Mouse (Mus musculus) cerebellum, postnatal 25 days (tissue): ENCODE results near the gene Pdzk1ip1.
A peak's percentile ranks its signal among the peaks of the same experiment; 100 is the strongest.

ENCODE experiments used
- DNase-seq, 2 experiments: peaks; one replicate each; pipeline ENCODE4 v3.0.0; 2021; ENCODE audit warnings: mixed read lengths in 2 of 2

Pdzk1ip1 gene

DNA sequence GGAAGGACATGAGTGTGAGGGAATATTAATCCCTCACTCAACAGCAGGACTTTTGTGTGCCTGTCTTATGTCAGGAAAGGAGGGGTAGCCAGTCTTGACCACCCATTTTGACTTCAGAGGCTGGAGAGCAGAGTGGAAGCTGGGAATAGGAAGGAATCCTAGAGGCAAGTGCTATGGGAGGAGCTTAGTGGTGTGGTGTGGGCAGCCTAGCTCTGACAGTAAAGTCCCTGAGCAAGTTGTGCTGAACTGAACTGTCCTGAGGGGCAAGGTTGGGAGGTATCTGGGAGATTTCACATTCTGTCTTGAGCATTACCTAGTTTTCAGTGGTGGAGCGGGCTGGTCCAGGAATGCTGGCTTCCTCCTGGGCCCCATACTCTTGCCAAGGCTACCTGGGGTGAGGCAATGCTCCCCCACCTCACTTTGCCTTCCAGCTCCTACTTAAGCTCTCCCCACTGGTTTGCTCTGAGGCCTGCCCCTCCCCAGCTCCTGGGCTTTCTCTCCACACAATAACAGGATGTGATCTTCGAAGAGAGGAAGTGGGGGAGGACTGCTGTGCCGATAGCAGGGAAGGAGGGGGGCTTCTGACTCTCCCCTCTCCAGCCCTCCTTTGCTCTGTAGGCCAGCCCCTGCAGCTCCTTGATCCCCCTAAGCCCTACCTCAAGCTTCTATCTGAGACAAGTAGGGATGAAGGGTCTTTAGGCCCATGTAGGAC lies 13.1 kb upstream of the Pdzk1ip1 start:
- DNase-seq = no peak

DNA sequence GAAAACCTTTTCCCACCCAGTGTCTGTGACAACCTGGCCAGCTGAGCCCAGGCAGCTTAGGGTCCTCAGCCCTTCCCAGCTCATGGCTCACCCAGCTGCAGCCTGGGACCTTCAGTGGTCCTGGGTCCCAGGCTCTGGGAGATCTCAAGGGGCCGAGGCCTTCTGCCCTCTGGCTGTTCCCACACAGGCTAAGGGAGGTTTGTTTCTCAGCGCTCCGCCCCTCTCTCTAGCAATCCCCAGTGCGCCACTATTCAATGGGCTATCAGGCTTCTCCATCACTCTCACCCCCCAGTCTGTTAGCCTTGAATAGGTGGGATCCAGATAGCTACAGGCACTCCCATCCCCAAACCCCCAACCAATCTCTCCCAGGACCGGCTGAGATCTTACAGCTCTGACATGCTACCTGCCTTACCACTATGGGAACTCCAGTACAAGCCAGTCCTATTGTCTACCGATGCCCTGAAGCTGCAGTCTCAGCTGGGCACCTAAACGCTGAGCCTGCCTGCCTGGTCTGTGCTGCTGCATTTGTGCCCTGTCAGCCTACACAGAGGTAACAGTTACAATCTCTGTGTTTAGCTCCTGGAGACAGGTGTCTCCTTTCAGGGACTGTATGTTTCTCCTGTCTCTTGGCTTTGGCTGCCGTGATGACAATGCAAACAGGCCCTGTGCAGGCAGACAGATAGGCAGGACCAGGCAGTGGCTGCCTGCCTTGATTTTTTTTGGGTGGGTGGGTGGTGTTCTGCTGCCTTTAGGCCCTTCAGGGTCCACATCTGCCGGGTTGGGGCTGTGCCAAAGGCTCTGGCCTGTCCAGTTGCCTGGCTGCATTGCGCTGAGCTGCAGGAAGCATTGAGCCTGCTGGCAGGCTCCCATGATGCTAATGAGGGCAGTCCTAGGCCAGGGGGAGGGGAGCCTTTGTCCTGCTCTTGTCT lies 9.4 kb upstream of the Pdzk1ip1 start:
- DNase-seq = peak in 1 of 2 experiments; percentile 34

DNA sequence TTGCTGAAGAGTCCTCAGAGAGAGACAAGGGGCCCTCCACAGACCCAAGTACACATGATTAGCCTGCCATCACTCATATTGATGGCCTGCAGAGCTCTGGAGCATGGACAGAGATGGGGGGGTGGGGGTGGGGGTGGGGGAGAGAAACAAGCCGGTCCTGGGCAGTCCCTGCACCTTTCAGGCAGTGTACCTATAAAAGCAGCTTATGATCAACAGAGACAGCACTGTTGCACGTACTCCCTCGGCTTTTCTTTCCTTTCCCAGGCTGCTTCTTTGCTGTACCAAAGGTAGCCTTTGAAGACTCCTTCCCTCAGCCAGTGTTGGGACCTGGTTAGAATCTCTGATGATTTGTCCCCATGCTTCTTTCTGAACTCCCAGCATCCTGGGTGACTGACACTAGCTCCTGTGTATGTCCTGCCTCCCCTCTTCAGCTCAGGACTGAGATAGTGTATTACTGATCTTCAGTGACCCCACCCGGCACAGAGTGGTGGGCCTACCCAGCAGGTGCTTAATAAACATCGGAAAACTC lies 8.6 kb upstream of the Pdzk1ip1 start:
- DNase-seq = no peak

DNA sequence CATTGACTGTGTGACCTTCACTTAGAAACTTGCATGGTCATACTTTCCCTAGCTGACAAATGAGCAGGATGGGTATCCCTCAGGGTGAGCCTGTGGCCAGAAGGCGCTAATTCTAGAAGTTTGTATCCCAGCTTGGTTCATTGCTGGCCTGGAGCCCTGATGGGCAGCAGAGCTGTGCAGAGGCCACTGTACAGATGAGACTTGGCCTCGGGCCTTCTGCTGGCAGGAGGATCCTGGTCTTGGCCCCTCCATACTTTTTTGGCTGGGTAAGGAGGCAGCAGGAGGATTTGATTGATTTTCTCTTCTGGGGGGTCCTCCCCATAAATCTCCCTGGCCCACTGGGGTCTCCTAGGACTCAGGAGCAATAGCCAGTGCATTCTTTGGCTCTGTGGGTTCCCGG lies 5.5 kb upstream of the Pdzk1ip1 start:
- no peak for DNase-seq

DNA sequence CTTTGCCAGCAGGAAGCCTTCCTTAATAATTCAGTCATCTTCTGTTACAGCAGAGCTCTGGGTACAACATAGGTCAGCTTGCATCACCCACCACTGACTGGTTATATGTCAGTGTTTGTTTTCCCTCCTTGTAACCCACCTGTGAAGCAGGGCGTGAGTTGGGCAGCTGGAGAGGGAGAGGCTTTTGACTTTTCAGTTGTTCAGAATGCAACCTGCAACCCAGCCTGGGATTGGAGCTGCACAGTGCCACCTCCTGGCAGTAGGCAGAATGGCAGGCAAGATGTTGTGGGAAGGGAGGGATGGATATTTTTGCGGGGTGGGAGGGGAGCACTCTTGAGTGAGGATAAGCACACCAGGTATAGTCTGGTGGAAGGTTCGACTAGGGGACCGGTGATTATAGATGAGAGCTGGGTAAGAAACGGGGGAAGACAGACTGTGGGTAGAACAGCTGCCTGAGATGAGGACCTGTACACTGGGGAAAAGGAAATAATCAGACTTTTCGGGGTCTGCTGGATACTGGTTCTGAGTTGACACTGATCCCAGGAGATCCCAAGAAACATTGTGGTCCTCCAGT lies 2.9 kb upstream of the Pdzk1ip1 start:
- DNase-seq = peak; percentile 51 to 71

DNA sequence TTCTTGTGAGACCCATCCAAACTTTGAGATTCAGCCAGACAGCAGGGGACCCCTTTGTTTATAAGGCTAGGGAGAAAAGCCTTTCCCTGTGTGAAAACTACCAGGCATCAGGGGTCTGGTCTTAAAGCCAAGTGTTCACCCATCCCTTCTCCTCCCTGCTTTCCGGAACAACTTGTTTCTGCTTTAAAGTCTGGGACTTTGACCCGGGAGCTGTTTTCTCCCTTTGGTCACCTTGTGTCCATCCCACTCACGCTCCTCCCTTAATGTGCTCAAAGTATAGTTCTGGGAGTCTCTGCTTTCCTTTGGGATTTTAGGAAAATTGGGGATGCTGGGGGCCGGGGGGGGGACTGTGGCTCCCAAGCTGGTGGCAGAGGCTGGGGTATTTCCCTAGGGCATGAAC lies 2.3 kb upstream of the Pdzk1ip1 start:
- DNase-seq = no peak

DNA sequence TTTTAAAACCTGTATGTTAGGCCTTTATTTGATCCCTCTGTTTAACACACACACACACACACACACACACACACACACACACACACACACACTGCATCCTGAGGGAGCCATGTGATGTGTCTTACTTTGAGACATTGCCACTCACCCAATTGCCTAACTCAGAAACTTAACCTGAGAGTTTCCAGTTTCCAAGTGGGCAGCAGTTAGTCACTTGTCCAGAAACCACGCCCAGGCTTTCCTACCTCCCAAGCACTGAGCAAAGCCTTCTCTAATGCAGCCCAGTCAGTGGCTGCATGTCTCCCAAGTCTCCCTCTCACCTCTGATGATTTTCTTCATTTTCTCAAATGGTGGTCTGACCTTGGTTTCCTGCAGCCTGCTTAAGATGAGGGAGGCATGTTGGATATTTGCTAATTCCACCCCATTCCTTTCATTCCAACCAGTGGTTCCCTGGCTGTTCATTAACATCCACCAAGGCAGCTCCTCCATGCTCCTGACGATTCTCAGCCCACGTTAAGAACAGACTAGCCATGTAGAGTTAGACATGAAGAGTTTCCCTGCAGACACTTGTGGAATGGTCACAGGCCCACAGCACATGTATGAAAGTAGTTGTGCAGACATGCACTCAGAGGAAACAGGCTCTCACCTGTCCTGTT lies 1.6 kb upstream of the Pdzk1ip1 start:
- DNase-seq = no peak

DNA sequence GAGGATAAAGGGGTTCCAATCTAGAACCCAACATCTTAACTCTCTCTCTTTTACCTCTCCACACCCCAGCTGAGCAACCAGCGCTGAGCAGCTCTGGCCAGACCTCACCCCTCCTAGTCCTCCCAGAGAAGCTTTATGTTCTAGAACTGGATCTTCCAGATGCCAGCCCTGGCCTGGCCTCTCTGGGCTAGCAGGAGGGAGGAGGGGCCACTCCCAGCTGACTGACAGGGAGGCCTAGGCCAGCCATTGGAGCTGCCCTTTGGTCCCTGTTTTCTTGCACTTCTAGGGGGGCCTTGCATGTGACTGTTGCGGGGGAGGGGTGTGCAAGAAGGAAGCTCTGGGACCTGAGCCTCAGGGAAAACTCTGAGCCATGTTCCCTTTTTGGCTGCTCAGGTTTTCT lies 2.1 kb downstream of the Pdzk1ip1 start:
- no peak for DNase-seq

DNA sequence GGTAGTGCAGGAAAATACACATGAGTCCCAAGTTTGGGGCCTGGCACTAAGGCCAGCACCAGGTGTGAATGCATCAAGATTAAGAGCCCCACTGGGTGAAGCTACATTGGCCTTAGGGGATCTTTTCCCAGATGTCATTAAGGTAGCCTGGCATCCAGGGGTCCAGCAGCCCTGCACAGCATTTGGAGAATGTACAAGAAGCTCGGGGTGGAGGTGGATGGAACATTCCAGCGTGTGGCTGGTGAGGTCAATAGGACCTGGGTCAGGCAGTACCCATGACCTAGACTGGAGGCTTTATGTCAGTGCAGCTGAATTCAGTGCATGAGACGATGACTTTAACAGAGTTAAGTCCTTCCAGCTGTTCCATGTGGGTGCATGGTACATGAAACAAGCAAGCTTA lies 3.3 kb downstream of the Pdzk1ip1 start:
- no peak for DNase-seq

DNA sequence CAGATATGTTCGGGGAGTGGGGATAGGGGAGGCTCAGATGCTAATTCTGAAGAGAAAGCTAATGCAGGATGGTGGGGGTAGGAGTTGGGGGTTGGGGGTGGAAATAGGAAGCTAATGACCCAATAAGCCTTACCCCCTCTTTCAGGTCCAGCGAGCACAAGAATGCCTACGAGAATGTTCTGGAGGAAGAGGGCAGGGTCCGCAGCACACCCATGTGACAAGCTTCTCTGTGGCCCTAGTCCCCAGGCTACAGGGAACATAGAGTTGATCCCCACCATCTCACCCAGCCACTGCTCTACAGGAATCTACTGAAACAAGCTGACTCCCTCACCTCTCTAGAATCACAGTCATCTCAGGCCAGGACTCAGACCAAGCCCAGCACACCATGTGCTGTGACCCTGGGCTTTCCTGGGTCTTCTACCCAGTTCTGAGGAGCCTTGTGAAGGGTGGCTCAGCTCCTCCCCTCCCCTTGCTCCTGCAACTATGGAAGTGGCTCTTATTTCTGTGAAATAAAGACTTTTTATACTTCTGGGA lies 4.9 kb downstream of the Pdzk1ip1 start:
- DNase-seq = no peak

DNA sequence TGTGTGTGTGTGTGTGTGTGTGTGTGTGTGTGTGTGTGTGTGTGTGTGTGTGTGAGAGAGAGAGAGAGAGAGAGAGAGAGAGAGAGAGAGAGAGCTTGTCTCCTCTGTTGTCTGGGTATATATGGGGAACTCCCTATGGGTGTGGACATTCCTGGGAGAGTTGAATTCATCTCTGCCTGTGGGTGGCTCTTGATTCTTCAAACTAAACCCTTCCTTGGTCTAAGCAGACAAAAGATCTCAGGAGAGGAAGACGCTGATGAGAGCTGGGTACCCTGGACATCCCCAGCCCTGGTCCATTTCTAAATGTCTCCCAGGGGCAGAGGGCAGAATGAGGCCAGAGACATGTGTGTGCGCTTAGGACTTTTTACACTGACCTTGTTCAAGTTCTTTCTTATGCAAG lies 5.5 kb downstream of the Pdzk1ip1 start:
- DNase-seq = no peak

DNA sequence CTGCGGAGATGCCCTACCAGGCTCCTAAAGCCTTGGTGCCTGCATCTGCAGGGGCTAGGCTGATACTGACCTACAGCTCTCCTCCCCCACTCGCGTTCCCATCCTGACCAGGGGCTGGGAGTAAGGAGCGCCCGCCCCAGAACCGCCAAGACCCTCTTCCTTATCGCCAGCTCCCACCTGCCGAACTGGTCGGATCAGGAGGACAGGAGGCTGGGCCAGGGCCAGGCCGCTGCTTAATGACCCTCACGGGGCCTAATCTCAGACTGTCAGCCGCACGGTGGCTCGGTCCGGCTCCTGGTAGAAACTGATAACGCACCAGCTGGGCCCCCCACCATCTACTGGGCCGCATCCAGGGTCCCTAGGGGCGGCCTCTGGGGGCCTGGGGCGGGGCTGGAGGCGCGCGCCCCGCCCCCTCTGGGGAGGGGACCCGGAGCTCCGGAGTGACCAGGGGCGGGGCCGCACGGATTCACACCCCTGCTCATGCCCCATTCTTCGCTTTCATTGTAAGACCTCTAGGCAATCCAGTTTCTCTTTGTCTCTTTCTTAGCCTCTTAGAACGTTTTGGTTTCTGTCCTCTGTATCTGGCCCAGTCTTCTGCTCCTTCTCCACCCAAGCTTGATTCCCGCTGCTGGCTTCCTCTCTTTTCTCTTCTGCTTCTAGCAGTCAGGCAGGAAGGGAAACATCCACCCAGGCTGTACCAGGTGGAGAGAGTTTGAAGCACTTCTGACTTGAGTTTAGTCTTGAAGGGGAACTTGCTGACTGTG lies 7.3 kb downstream of the Pdzk1ip1 start:
- peak; percentile 22 to 37 for DNase-seq

DNA sequence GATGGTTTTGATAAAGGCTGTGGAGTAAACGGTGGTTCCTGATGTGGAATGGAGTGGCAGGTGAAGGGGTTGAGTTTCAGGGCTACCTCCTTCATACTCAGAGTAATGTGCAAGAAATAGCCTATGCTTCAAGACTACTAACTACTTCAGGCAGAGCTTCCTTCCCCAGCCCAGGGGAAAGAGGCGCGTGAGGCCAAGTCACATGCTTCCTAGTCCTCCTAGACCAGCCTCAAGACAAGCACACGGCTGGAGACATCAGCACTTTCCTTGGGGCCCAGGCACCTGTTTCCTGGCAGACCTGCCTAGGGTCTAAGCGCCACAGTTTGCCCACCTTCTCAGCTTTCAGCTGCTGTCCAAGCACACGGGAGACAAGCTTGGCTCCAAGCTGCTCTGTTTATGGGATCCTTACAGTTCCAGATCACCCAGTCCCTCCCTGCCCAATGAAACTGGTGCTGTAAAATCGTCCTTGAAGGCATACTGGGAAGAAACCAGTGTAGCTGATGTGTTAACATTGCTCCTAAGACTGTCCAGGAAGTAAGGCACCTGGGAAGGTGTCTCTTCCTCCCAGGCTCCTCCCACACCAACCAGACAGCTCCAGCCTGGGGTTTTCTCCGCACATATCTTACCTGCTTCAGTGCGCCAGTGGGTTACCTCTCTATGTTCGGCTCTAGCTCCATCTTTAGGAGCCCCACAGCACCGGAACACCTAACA lies 8.1 kb downstream of the Pdzk1ip1 start:
- no peak for DNase-seq

DNA sequence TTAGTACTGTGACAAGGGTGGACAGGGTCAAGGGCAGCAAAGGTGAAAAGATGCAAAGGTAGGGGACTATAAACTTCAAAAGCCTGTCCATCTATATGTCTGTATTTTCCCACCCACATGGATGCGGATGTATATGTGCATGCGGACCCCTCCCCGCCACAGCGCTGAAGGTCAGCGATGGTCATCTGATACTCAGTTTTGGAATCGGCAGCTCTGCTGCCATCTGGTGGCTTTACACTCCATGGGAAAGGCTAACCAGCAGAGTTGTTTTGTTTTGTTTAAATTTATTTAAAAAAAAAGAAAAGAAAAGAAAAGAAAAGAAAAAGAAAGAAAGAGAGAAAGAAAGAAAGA lies 8.6 kb downstream of the Pdzk1ip1 start:
- DNase-seq = peak; percentile 22 to 52

DNA sequence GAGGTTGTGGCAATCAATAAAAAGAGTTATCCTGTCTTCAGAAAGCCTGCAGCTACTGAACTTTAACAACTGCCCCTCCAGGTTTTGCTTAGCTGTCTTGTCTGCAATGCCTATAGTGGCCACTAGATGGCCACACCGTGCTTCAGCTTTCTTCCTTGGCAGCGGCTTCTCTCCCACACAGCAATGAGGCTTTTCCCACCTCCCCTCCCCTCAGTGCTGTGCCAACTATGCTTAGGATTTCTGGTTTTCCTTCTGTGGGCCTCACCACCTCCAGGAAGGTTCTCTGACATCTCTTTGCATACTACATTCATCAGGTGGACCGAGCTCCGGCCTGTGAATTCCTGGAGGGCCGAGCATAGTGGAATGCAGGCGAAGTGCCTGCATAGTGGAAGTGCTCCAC lies 13.2 kb downstream of the Pdzk1ip1 start:
- peak; percentile 59 to 78 for DNase-seq

DNA sequence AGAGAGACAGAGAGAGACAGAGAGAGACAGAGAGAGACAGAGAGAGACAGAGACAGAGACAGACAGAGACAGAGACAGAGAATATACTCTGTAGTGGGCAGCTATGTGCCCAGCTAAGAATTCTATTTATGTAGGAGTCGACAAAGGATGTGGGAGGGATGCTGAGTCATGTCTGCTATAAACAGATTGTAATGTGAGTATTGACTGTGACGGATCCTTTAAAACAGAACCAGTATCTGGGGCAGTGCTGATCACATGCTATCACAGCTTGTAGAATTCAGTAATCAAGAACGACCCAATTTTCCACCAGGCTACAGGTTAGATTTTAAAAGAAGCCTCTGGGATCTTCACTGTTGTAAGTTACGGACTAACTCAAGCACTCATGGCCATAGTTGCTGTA lies 15.0 kb downstream of the Pdzk1ip1 start:
- DNase-seq = no peak

DNA sequence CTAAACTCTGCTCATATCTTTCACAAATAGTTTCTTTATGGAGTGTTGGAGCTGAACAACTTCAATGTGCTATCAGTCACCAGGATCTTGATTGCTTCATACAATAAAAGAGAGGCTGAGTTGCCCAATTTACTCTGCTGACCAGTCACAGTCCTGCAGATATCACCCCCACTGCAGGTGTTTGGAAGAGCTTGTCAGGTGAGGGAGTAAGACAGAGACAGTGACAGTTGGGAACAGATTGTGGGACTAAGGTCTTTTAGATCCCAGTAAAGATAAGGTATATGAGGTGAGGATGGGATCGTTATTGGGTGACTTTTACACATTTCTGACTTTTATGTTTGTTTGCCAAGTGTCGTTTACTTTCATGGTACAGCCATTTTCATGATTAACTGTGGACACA lies 22.7 kb downstream of the Pdzk1ip1 start:
- DNase-seq = no peak

DNA sequence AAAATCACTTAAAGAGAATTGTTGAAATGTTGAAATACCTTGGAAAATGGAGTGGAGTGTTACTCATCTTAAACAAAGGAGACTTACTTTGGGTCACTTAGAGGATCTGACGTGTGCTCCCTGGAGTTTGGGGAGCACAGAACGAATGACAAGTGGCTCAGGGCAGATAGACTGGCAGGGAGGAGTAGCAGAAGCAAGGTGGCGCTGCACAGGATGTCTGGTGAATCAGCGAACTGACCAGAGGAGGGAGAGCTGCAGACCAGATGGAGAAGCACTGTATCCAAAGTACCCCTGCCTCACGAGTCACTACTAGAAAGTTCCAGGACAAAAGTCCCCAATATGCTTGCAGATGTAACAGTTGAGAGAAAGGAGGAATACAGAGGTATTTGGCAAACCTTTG lies 24.8 kb downstream of the Pdzk1ip1 start:
- DNase-seq = no peak

DNA sequence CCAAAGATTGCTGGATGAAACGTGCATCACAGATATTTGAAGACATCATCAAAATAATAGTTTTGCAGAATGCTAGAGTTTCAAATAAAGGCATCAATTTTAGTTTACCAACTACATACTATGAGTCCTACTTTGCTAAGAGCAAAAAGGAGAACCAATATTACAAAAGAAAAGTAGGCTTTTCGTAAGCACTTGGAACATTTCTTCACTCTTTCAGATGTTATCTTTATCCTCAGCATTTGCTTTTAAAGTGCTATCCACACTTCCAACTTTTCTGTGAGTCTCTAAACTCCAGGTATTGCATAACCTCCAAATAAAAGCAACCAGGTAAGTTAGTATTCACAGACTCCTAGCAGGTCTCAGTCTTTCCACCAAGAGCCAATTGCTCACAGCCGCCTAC lies 31.1 kb downstream of the Pdzk1ip1 start:
- no peak for DNase-seq

DNA sequence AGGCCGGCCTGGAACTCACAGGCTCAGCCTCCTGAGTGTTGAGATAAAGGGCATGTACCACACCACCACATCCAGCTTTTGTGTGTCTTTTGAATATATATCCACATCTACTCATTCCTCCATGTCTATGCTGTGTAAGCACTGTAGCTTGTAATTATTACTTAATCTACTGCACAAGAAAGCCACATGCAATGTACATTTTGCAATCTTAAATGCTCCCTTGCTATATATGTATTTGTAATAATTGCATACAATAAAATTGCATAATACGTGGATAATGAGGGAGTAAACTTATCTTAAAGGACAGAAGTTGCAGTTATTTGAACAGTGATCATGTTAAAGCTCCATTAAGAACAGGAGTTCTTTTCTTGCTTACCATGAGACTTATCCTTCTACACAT lies 32.7 kb downstream of the Pdzk1ip1 start:
- DNase-seq = no peak

DNA sequence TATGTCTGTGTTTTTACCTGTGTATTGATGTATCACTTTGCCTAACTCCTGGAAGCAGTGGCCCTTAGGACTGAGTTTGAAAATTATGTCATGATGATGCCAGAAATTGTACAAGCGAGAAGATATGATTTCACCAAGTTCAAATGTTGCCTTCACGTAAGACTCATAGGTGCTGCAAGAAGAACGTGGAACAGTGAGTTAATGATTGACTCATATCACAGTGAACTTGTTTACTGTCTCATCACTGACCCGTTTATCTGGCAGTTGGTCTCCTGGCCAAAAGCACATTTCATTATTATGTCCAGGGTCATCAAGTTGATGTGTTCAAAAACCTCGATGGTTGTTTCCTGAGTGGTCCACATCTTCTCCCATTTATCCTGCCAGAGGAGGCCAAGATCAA lies 33.1 kb downstream of the Pdzk1ip1 start:
- no peak for DNase-seq
